Mouse (Mus musculus): ENCODE data around the gene Chp1.
A peak's percentile ranks its signal among the peaks of the same experiment; 100 is the strongest.
"Not testable (repeated sequence)": the region's sequence is repeated elsewhere in the genome, so short reads cannot be mapped to it uniquely, and the experiment has no call there.

The Chp1 gene

GRCm38 (mm10) chr2:119566182-119566855 is 18.8 kb downstream of the Chp1 start:
- peak; percentile 64 to 78 for DNase-seq

- DNase-seq = no peak
Observed at GRCm38 (mm10) chr2:119572471-119572870, 25.0 kb downstream of the Chp1 start.

GRCm38 (mm10) chr2:119581571-119581970 is 34.1 kb downstream of the Chp1 start:
- no peak for DNase-seq

DNA sequence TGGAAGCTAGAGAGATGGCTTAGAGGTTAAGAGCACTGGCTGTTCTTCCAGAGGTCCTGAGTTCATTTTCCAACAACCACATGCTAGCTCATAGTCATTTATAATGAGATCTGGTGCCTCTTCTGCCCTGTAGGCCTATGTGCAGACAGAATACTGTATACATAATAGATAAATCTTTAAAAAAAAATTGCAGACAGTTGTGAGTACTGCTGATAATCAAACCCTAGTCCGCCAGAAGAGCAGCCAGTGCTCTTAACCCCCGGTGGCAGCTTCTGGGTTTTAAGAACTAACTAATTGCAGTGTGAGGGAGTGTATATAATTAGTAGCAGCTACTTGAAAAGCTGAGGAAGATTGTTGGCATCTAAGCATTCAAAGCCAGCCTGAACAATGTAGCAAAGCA is 35.9 kb downstream of the Chp1 start:
- no peak for DNase-seq

- no peak for DNase-seq
Observed at GRCm38 (mm10) chr2:119584282-119584681, 36.8 kb downstream of the Chp1 start.

DNA sequence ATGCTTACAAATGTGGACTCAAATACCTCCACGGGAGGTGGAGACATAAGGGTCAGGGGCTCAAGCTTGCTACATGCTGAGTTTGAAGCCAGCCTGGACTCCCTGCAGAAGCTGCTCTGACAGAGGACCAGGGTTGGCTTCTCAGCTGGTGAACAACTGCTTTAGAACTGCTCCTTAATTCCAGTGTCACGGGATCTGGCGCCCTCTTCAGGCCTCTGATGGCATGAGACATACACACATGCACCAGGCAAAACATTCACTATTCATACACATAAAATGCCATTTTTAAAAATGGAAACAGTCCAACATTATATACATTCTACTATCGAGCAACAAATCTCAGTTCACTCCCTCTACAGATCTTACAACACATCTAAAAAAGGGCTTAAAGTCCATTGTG is 39.9 kb downstream of the Chp1 start:
- peak; percentile 49 to 85 for DNase-seq

- DNase-seq = no peak
Observed at GRCm38 (mm10) chr2:119591247-119591646, 43.8 kb downstream of the Chp1 start.

- peak in 1 of 2 experiments; percentile 25 for DNase-seq
Observed at GRCm38 (mm10) chr2:119593765-119594112, 46.2 kb downstream of the Chp1 start.

DNA sequence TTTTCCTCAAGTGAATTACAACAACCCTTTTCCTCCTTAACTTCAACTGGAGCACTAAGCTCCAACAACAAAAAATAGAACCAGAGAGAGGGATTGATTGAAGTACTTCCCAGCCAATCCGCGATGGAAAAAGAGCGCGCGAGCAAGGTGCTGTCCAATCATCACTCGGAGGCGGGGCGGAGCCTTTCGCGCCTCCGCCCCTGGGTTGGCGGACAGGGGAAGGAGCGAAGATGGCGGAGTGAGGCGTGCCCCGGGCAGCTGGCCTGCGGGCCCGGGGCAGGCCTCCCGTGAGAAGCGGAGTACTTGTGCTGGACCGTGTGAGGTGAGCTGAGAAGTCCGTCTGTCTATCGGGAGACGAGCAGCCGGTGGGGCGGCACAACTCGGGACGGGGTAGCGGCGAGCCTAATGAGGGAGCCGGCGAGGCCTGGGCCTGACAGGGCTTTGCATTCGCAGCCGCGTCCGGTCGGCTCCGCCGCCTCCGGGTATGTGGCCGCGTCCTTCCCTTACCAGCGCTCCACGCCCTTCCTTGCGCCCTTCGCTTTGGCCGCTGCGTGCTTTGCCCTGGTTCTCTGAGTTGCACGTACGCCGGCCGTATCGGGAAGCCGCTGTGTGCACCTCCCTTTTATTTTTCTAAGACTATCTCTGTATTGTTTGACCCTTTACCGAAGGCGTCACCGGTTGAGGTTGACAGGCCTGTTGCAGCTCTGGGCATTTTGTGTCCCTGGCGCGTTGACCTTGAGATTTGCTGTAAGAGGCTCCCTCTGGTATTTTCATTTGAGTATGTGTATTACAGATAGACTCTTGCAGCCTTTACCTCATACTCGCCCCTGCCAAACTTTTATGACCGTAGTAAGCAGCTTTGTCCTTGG is 46.9 kb downstream of the Chp1 start:
- DNase-seq = peak; percentile 97 to 98

- DNase-seq = no peak
Observed at GRCm38 (mm10) chr2:119595308-119595707, 47.8 kb downstream of the Chp1 start.

- DNase-seq = peak in 1 of 2 experiments; percentile 17
Observed at GRCm38 (mm10) chr2:119596781-119597330, 49.4 kb downstream of the Chp1 start.

DNA sequence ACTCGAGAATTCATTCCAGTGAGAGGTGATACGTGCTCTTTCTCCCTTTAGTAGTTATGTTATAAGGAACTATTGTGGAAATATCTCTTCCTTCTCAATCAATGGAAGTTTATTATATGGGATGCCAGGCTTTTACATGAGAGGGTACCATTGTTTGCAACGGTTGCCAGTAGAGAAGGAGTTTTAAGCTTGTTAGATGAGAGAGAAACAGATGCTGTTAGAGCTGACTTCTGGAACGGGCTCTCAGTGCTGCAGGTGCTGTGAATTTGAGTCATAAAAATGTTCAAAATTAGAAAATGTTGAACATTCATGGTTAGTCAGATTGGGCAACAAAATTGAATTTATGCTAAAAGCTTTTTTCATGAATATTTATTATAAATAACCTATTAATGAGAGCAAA is 53.5 kb downstream of the Chp1 start:
- no peak for DNase-seq

- not testable (repeated sequence) for DNase-seq
Observed at GRCm38 (mm10) chr2:119601575-119601974, 54.1 kb downstream of the Chp1 start.

GRCm38 (mm10) chr2:119602488-119602887 is 55.0 kb downstream of the Chp1 start:
- no peak for DNase-seq

DNA sequence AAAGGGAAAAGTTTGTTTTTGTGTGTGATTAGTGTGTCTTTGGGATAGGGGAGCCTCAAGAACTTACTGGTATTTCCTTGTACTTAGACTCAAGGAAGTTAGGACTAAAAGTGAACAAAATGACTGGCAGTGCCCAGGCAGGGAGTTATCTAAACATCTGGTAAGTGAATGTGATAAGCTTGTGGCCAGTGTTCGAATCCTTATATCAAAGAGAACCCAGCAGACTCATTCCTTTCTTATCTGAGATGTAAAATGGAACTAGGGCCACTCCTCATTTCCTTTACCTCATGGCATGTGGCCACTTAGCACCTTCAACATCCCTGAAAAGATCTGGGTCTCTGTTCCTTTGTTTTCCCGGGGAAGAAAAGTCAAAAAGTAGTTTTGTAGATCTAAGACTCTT is 56.4 kb downstream of the Chp1 start:
- DNase-seq = no peak

DNA sequence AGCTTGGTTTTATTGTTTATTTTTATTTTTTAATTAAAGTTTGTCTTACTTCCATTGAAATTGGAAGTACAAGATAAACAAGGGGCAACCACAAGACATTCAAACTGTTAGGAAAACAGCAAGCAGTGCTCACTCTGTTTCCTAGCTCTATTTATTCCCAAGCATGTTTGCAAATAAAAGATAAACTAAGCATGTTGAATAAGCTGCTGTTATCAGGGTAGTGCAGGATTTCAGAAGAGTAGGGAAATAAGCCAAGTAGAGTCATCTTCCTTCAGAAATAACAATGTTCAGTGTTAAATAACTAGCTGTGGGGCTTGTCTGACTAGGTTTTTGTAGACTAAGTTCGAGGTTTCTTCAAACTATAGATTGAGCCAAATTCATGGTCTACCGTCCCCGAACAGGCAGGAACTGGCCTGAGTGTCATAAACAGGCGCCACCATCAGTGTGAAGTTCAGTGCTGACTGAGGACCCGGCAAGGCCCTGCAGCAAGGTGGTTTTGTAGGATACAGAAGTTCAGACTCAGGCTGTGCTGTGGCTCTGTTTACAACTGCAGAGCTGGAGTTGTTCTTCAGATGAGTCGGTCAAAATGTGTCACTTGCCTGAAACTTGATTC is 58.0 kb downstream of the Chp1 start:
- DNase-seq = no peak

GRCm38 (mm10) chr2:119607023-119607422 is 59.5 kb downstream of the Chp1 start:
- DNase-seq = no peak

GRCm38 (mm10) chr2:119617841-119618198 is 70.3 kb downstream of the Chp1 start:
- DNase-seq = no peak

DNA sequence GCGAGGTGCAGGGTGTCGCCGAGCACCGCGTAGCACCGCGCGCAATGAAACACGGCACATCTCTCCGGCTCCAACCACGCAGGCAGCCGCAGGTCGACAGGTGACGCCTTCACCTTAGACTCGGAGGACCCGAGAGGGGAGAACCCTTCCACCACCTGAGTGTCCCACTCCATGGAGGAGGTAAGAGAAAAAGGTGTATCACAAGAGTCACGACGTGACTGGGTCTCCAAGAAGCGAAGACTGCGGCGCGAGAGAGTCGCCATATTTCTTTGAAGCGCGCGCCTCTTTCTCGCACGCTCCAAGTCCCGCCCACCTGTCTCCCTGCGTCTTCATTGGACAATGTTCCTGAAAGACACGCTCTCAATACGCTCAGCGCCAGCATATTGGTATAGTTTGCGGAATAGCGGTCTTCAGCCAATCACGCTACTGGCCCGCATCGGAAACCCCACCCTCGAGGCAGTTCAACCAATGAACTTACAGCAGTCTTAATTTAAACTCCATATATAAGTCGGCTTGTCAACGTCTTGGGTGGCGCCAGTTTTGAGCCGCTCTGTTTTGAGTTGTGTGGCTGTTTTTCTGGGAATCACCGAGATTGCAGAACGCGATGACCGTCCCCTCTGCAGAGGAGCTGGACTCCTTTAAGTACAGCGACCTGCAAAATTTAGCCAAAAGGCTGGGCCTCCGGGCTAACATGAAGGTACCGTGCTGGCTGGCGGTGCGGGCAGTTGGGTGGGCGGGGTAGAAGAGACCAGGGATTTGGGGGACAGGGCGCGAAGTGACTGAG is 70.9 kb downstream of the Chp1 start, which contains the start of the genes Nusap1 and Oip5:
Gene Nusap1, plus strand, starts transcription at position 100 of the 784 bp plus-strand sequence.
Gene Oip5, minus strand, starts transcription at position 271 of the 784 bp plus-strand sequence.
- peak; percentile 93 to 94 for DNase-seq

DNA sequence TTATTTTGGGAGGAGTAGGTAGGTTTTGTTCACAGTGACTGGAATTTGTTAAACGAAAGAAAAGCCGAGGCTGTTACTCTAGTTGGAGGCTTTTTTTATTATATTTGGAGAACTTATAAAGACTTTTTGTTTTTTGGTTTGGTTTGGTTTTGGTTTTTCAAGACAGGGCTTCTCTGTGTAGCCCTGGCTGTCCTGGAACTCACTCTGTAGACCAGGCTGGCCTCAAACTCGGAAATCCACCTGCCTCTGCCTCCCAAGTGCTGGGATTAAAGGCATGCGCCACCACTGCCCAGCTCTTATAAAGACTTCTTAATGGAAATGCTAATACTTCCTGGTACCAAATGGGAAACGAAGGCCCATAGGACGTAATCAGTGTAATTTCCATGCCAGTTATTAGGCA is 71.5 kb downstream of the Chp1 start:
- not testable (repeated sequence) for DNase-seq

DNA sequence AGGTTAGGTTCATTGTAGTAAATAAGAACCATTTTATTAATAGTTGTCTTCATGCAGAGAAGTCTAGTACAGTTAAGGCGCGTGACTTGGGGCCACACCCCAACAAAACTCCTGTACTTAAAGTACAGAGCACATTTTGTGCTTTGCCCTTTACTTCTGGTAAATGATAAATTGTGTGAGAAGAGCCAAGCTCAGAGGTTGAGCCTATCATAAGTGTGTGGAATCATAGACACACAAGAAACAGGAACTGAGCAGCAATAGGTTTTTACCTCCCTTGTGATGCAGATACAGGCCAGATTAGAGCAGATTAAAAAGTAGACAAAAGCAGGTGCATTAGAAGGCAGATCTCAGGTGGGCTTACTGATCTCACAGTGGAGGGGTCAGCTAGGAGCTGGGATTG is 73.8 kb downstream of the Chp1 start:
- DNase-seq = peak in 1 of 2 experiments; percentile 39
